Mouse (Mus musculus): ENCODE measurements at regions not wholly inside any gene's neighbourhood (a gene's known extent, or its start where the extent isn't known, plus 50 kb on each side); places are given as distances from the start of the nearest gene placed in this dataset.

DNA sequence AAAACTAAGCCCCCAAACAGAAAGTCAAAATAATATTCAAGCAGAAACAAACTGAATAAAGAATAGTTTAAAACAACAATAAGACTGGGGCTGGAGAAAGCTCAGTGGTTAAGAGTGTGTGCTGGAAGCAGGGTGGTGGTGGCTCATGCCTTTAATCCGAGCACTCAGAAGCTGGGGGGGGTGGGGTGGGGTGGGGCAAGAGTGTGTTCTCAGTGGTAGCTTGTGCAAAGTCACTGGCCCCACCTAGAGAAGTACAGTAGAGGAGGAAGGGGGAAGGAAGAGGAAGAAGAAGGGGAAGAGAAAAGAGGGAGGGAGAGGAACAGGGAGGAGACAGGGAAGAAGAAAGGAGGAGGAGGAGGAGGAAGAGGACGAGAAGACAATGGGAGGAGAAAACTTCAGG lies 141.1 kb upstream of the Usp9x start:
- Histone ChIP-seq H3K4me1 (ENCODE audit: control insufficient read depth, insufficient read depth, low read length) (no peaks in the 10 kb centered on the region), H3K9me3 (replicated peaks; ENCODE audit: control insufficient read depth, insufficient read depth, low read length, poor library complexity, severe bottlenecking) (no peaks in the 10 kb centered on the region), H3K9ac (ENCODE audit: low read depth, poor library complexity, severe bottlenecking) (no peak overlapping the region), H3K27me3 (ENCODE audit: control insufficient read depth, insufficient read depth, low read length, poor library complexity, severe bottlenecking) (no peaks in the 10 kb centered on the region), H3K4me3 (ENCODE audit: low read depth, low read length) (no peak overlapping the region), H3K36me3 (ENCODE audit: control insufficient read depth, insufficient read depth, low read length, poor library complexity, severe bottlenecking) (no peaks in the 10 kb centered on the region), H3K27ac (ENCODE audit: insufficient read depth, low read length) (no peak overlapping the region)
- no peak for TF ChIP-seq POLR2A (IDR thresholded peaks at IDR 0.05; ENCODE audit: insufficient read depth, low read length)
- no peak for TF ChIP-seq CTCF (IDR thresholded peaks at IDR 0.05; ENCODE audit: low read depth, low read length)
- TF ChIP-seq EP300 (IDR thresholded peaks at IDR 0.05; ENCODE audit: insufficient read depth, low read depth, low read length): no peak

DNA sequence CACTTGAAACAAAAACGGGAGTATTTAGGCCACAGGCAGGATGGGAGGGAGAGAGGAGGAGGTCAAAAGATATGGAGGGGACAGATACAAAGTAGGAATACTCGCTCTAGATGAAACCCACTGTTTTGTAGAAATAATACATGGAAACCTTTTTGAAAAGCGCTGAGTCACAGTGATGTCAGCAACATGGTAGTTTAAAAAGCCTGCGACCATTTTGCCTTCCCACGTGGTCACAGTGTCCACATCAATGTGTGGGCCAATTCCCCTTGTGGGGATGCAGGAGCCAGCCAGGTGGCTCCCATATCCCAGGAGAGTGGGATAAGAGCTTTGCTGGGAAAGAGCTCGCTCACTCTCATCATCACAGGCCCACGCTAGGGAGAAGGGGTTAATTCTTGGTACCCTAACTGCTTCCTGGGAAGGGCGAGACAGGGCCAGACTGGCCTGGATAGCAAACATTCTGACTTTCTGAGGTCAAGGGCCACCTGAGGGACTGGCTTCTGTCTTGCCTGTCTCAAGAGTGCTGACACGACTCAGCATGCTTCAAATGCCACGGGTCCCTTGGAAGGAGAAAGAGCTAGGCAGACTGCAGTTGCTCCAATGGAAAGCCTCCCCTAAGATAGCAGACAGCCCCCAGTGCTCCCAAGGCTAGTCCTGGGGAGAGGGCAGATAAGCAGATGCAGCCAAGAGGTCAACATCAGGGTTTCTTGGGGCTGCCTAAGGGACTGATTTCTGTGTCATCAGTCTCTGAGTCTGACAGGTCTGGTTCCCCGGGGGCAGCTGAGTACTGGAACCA lies 143.3 kb upstream of the Usp9x start:
- no peaks in the 10 kb centered on the region for H3K9me3 ChIP-seq (replicated peaks; ENCODE audit: control insufficient read depth, insufficient read depth, low read length, poor library complexity, severe bottlenecking)
- peak overlapping the region; percentile 66 for H3K9ac ChIP-seq (ENCODE audit: low read depth, poor library complexity, severe bottlenecking)
- peak overlapping the region; percentile 94 for H3K27ac ChIP-seq (ENCODE audit: insufficient read depth, low read length)
- H3K4me1 ChIP-seq (ENCODE audit: control insufficient read depth, insufficient read depth, low read length): no peaks in the 10 kb centered on the region
- no peaks in the 10 kb centered on the region for H3K27me3 ChIP-seq (ENCODE audit: control insufficient read depth, insufficient read depth, low read length, poor library complexity, severe bottlenecking)
- peak; percentile 79 for TF ChIP-seq EP300 (IDR thresholded peaks at IDR 0.05; ENCODE audit: insufficient read depth, low read depth, low read length)
- no peak for TF ChIP-seq POLR2A (IDR thresholded peaks at IDR 0.05; ENCODE audit: insufficient read depth, low read length)
- H3K36me3 ChIP-seq (ENCODE audit: control insufficient read depth, insufficient read depth, low read length, poor library complexity, severe bottlenecking): no peaks in the 10 kb centered on the region
- no peak overlapping the region for H3K4me3 ChIP-seq (ENCODE audit: low read depth, low read length)

DNA sequence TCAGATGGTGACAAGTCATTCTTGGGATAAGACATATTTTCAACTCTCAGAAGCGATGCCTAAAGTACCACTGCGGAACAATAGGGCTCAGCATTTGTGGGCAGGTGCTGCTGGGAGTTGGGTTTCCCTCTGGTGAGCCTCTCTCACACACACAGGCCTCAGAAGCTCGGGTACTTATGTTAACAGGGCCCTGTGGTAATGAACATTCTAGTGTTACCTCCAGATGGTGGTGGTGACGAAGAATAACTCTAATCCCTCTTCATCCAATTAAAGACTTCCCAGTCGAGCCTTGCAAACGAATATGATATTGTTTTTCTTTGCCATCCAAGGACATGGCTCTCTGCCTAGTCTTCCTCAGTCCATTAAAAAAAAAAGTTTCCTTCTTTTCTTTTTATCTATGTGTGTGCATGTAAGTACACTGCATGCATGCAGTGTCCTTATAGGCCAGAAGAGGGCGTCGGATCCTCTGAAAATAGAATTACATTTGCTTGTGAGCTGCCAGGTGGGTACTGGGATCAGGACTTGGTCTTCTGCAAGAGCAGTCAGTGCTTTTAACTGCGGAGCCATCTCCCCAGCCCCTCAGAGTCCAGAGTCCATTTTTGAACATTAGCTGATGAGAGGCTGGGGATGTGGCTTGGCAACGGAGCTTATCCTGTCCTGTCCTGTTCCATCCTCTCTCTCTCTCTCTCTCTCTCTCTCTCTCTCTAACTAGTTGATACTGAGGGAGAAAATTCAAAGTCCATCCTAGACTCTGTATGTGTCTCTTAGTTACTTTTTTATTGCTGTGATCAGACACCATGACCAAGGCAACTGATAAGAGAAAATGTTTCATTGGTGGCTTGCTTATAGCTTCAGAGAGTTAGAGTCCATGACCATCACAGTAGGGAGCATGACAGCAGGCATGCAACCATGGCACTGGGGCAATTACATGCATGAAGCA lies 146.3 kb upstream of the Usp9x start:
- Histone ChIP-seq H3K4me3 (ENCODE audit: low read depth, low read length) (no peak overlapping the region), H3K9ac (ENCODE audit: low read depth, poor library complexity, severe bottlenecking) (no peak overlapping the region), H3K9me3 (replicated peaks; ENCODE audit: control insufficient read depth, insufficient read depth, low read length, poor library complexity, severe bottlenecking) (no peaks in the 10 kb centered on the region), H3K4me1 (ENCODE audit: control insufficient read depth, insufficient read depth, low read length) (no peaks in the 10 kb centered on the region), H3K27me3 (ENCODE audit: control insufficient read depth, insufficient read depth, low read length, poor library complexity, severe bottlenecking) (no peaks in the 10 kb centered on the region), H3K27ac (ENCODE audit: insufficient read depth, low read length) (no peak overlapping the region), H3K36me3 (ENCODE audit: control insufficient read depth, insufficient read depth, low read length, poor library complexity, severe bottlenecking) (no peaks in the 10 kb centered on the region)
- TF ChIP-seq CTCF (IDR thresholded peaks at IDR 0.05; ENCODE audit: low read depth, low read length): no peak
- TF ChIP-seq EP300 (IDR thresholded peaks at IDR 0.05; ENCODE audit: insufficient read depth, low read depth, low read length): no peak
- no peak for TF ChIP-seq POLR2A (IDR thresholded peaks at IDR 0.05; ENCODE audit: insufficient read depth, low read length)

DNA sequence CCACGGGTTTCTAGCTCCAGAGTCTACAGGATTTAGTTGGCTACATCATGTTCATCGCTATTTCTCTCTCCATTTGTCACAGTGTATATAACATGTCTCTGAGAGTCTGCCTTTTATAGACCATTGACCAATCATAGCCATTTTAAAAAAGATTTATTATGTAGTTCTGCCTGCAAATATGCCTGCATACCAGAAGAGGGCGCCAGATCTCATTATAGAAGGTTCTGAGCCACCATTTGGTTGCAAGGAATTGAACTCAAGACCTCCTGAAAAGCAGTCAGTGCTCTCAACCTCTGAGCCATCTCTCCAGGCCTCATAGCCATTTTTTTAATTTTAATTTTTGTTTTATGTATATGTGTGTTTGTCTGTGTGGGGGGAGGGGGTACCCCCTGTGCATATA lies 151.7 kb upstream of the Usp9x start:
- Histone ChIP-seq H3K27me3 (ENCODE audit: control insufficient read depth, insufficient read depth, low read length, poor library complexity, severe bottlenecking) (no peaks in the 10 kb centered on the region), H3K36me3 (ENCODE audit: control insufficient read depth, insufficient read depth, low read length, poor library complexity, severe bottlenecking) (no peaks in the 10 kb centered on the region), H3K4me1 (ENCODE audit: control insufficient read depth, insufficient read depth, low read length) (no peaks in the 10 kb centered on the region), H3K9ac (ENCODE audit: low read depth, poor library complexity, severe bottlenecking) (no peak overlapping the region), H3K27ac (ENCODE audit: insufficient read depth, low read length) (no peak overlapping the region), H3K4me3 (ENCODE audit: low read depth, low read length) (no peak overlapping the region), H3K9me3 (replicated peaks; ENCODE audit: control insufficient read depth, insufficient read depth, low read length, poor library complexity, severe bottlenecking) (no peaks in the 10 kb centered on the region)
- TF ChIP-seq CTCF (IDR thresholded peaks at IDR 0.05; ENCODE audit: low read depth, low read length) (no peak), EP300 (IDR thresholded peaks at IDR 0.05; ENCODE audit: insufficient read depth, low read depth, low read length) (no peak), POLR2A (IDR thresholded peaks at IDR 0.05; ENCODE audit: insufficient read depth, low read length) (no peak)

DNA sequence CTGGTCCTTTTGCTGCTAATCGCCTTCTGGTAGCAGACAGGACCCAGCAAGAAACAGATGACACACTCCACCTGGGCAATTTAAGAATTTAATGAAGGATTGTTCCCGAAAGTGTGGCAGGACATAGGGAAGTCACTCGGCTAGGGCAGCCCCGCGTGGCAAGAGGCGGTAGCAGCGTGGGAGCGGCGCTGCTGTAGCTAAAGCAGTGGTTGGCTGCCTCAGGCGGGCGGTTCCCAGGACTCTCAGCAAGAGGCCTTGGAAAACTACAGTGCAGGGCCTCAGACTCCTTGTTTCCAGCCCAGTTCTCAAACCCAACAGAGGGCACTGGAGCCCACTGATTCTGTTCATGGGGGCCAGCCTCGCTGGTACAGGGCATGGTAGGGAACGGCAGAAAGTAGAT lies 154.2 kb upstream of the Usp9x start:
- Histone ChIP-seq H3K9me3 (replicated peaks; ENCODE audit: control insufficient read depth, insufficient read depth, low read length, poor library complexity, severe bottlenecking) (no peaks in the 10 kb centered on the region), H3K36me3 (ENCODE audit: control insufficient read depth, insufficient read depth, low read length, poor library complexity, severe bottlenecking) (no peaks in the 10 kb centered on the region), H3K27me3 (ENCODE audit: control insufficient read depth, insufficient read depth, low read length, poor library complexity, severe bottlenecking) (no peaks in the 10 kb centered on the region), H3K27ac (ENCODE audit: insufficient read depth, low read length) (no peak overlapping the region), H3K4me1 (ENCODE audit: control insufficient read depth, insufficient read depth, low read length) (no peaks in the 10 kb centered on the region), H3K9ac (ENCODE audit: low read depth, poor library complexity, severe bottlenecking) (no peak overlapping the region), H3K4me3 (ENCODE audit: low read depth, low read length) (peak overlapping the region; percentile 57)
- TF ChIP-seq POLR2A (IDR thresholded peaks at IDR 0.05; ENCODE audit: insufficient read depth, low read length) (no peak), EP300 (IDR thresholded peaks at IDR 0.05; ENCODE audit: insufficient read depth, low read depth, low read length) (no peak), CTCF (IDR thresholded peaks at IDR 0.05; ENCODE audit: low read depth, low read length) (no peak)

DNA sequence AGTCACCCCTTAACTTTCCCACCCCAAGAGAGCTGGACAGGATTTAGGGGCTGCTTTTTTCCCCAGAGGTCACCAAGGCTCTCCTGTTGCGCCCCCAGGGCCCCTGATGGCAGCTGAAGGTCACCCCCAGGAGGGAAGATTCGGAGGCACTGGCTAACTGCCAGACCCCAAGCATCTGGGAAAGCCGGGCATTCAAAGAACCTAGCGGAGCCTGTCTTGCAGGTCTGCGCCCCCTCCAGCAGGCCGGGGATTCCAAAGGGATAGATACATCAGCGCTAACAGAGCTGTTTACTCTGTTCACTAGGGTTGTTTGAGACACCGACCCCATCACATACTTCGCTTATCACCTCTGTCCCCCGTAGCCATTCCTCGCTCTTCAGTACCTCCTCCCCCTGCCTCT lies 154.6 kb upstream of the Usp9x start:
- Histone ChIP-seq H3K4me1 (ENCODE audit: control insufficient read depth, insufficient read depth, low read length) (no peaks in the 10 kb centered on the region), H3K27me3 (ENCODE audit: control insufficient read depth, insufficient read depth, low read length, poor library complexity, severe bottlenecking) (no peaks in the 10 kb centered on the region), H3K9me3 (replicated peaks; ENCODE audit: control insufficient read depth, insufficient read depth, low read length, poor library complexity, severe bottlenecking) (no peaks in the 10 kb centered on the region), H3K27ac (ENCODE audit: insufficient read depth, low read length) (no peak overlapping the region), H3K4me3 (ENCODE audit: low read depth, low read length) (peak overlapping the region; percentile 57), H3K36me3 (ENCODE audit: control insufficient read depth, insufficient read depth, low read length, poor library complexity, severe bottlenecking) (no peaks in the 10 kb centered on the region), H3K9ac (ENCODE audit: low read depth, poor library complexity, severe bottlenecking) (no peak overlapping the region)
- TF ChIP-seq POLR2A (IDR thresholded peaks at IDR 0.05; ENCODE audit: insufficient read depth, low read length) (no peak), CTCF (IDR thresholded peaks at IDR 0.05; ENCODE audit: low read depth, low read length) (no peak), EP300 (IDR thresholded peaks at IDR 0.05; ENCODE audit: insufficient read depth, low read depth, low read length) (no peak)
